Mouse (Mus musculus): ENCODE data around the gene Srpk2. TPM values are rescaled to one million over a fixed set of nuclear protein-coding genes. Genes with fewer than 3 reads are reported as not detected.
A peak's percentile ranks its signal among the peaks of the same experiment; 100 is the strongest.

Srpk2 gene
- polyA plus RNA-seq, 1 experiment, result 0.91 TPM

- TF ChIP-seq POLR2A (IDR thresholded peaks at IDR 0.05; ENCODE audit: low read depth, low read length), result no peak
- no peak for TF ChIP-seq CTCF (IDR thresholded peaks at IDR 0.05; ENCODE audit: extremely low read depth, insufficient read length, insufficient replicate concordance, low read depth, low read length)
- 61% methylated on average over 3 of the region's 3 CpGs for WGBS
- H3K27ac ChIP-seq (ENCODE audit: insufficient read depth, low read depth, low read length), result no peak overlapping the region
- H3K4me3 ChIP-seq (ENCODE audit: low read depth, low read length), result no peak overlapping the region
- peaks cover 4% of the 10 kb centered on the region for H3K4me1 ChIP-seq (ENCODE audit: control insufficient read depth, insufficient read depth, insufficient read length, low read length)
- H3K36me3 ChIP-seq (ENCODE audit: control insufficient read depth, insufficient read depth, low read length), result no peaks in the 10 kb centered on the region
- H3K27me3 ChIP-seq (ENCODE audit: control insufficient read depth, insufficient read depth, low read length), result peaks cover 13% of the 10 kb centered on the region
Measured at GRCm38 (mm10) chr5:23679006-23679405, 5.4 kb downstream of the Srpk2 start.

GRCm38 (mm10) chr5:23677883-23678282 lies 6.5 kb downstream of the Srpk2 start:
- H3K36me3 ChIP-seq (ENCODE audit: control insufficient read depth, insufficient read depth, low read length), result no peaks in the 10 kb centered on the region
- TF ChIP-seq CTCF (IDR thresholded peaks at IDR 0.05; ENCODE audit: extremely low read depth, insufficient read length, insufficient replicate concordance, low read depth, low read length), result no peak
- TF ChIP-seq POLR2A (IDR thresholded peaks at IDR 0.05; ENCODE audit: low read depth, low read length), result no peak
- peaks cover 4% of the 10 kb centered on the region for H3K4me1 ChIP-seq (ENCODE audit: control insufficient read depth, insufficient read depth, insufficient read length, low read length)
- H3K27me3 ChIP-seq (ENCODE audit: control insufficient read depth, insufficient read depth, low read length), result peaks cover 13% of the 10 kb centered on the region
- WGBS, result 95% methylated on average over 5 of the region's 5 CpGs
- no peak overlapping the region for H3K4me3 ChIP-seq (ENCODE audit: low read depth, low read length)
- no peak overlapping the region for H3K27ac ChIP-seq (ENCODE audit: insufficient read depth, low read depth, low read length)

- Histone ChIP-seq H3K27me3 (ENCODE audit: control insufficient read depth, insufficient read depth, low read length) (peaks cover 13% of the 10 kb centered on the region), H3K27ac (ENCODE audit: insufficient read depth, low read depth, low read length) (no peak overlapping the region), H3K4me3 (ENCODE audit: low read depth, low read length) (no peak overlapping the region), H3K36me3 (ENCODE audit: control insufficient read depth, insufficient read depth, low read length) (no peaks in the 10 kb centered on the region), H3K4me1 (ENCODE audit: control insufficient read depth, insufficient read depth, insufficient read length, low read length) (peaks cover 4% of the 10 kb centered on the region)
- 86% methylated on average over 5 of the region's 5 CpGs for WGBS
- TF ChIP-seq POLR2A (IDR thresholded peaks at IDR 0.05; ENCODE audit: low read depth, low read length) (no peak), CTCF (IDR thresholded peaks at IDR 0.05; ENCODE audit: extremely low read depth, insufficient read length, insufficient replicate concordance, low read depth, low read length) (no peak)
Measured at GRCm38 (mm10) chr5:23677072-23677453, 7.4 kb downstream of the Srpk2 start.

- 9% methylated on average over 41 of the region's 41 CpGs for WGBS
- no peaks in the 10 kb centered on the region for H3K36me3 ChIP-seq (ENCODE audit: control insufficient read depth, insufficient read depth, low read length)
Measured at GRCm38 (mm10) chr5:23676156-23677071, 8.0 kb downstream of the Srpk2 start.

GRCm38 (mm10) chr5:23675499-23676155 lies 8.8 kb downstream of the Srpk2 start:
- TF ChIP-seq CTCF (IDR thresholded peaks at IDR 0.05; ENCODE audit: extremely low read depth, insufficient read length, insufficient replicate concordance, low read depth, low read length), result no peak
- no peak for TF ChIP-seq POLR2A (IDR thresholded peaks at IDR 0.05; ENCODE audit: low read depth, low read length)
- Histone ChIP-seq H3K27ac (ENCODE audit: insufficient read depth, low read depth, low read length) (no peak overlapping the region), H3K36me3 (ENCODE audit: control insufficient read depth, insufficient read depth, low read length) (no peaks in the 10 kb centered on the region), H3K27me3 (ENCODE audit: control insufficient read depth, insufficient read depth, low read length) (peaks cover 13% of the 10 kb centered on the region), H3K4me1 (ENCODE audit: control insufficient read depth, insufficient read depth, insufficient read length, low read length) (peaks cover 4% of the 10 kb centered on the region), H3K4me3 (ENCODE audit: low read depth, low read length) (peak overlapping the region; percentile 100)
- under 1% methylated on average over 83 of the region's 95 CpGs for WGBS

More at GRCm38 (mm10) chr5:23676156-23677071, 8.0 kb downstream of the Srpk2 start:
- Histone ChIP-seq H3K27ac (ENCODE audit: insufficient read depth, low read depth, low read length) (no peak overlapping the region), H3K27me3 (ENCODE audit: control insufficient read depth, insufficient read depth, low read length) (peaks cover 13% of the 10 kb centered on the region), H3K4me3 (ENCODE audit: low read depth, low read length) (peak overlapping the region; percentile 100), H3K4me1 (ENCODE audit: control insufficient read depth, insufficient read depth, insufficient read length, low read length) (peaks cover 4% of the 10 kb centered on the region)
- no peak for TF ChIP-seq CTCF (IDR thresholded peaks at IDR 0.05; ENCODE audit: extremely low read depth, insufficient read length, insufficient replicate concordance, low read depth, low read length)
- no peak for TF ChIP-seq POLR2A (IDR thresholded peaks at IDR 0.05; ENCODE audit: low read depth, low read length)

- 1% methylated on average over 61 of the region's 61 CpGs for WGBS
- peaks cover 13% of the 10 kb centered on the region for H3K27me3 ChIP-seq (ENCODE audit: control insufficient read depth, insufficient read depth, low read length)
- TF ChIP-seq POLR2A (IDR thresholded peaks at IDR 0.05; ENCODE audit: low read depth, low read length) (no peak), CTCF (IDR thresholded peaks at IDR 0.05; ENCODE audit: extremely low read depth, insufficient read length, insufficient replicate concordance, low read depth, low read length) (0 out of 2 replicates have a peak, but pooled peaks have one; percentile 8)
- H3K27ac ChIP-seq (ENCODE audit: insufficient read depth, low read depth, low read length), result no peak overlapping the region
- H3K4me3 ChIP-seq (ENCODE audit: low read depth, low read length), result peak overlapping the region; percentile 100
- H3K36me3 ChIP-seq (ENCODE audit: control insufficient read depth, insufficient read depth, low read length), result no peaks in the 10 kb centered on the region
- peaks cover 4% of the 10 kb centered on the region for H3K4me1 ChIP-seq (ENCODE audit: control insufficient read depth, insufficient read depth, insufficient read length, low read length)
Measured at GRCm38 (mm10) chr5:23674829-23675498, 9.5 kb downstream of the Srpk2 start.

Data from small intestine, adult 2 months (tissue).